Mouse (Mus musculus) adrenal gland, postnatal 25 days (tissue): Measurements from ENCODE around the gene Plpp3. TPM values are rescaled to one million over a fixed set of nuclear protein-coding genes. Genes with fewer than 3 reads are reported as not detected.

Experiments
- DNase-seq: peaks from one replicate; pipeline ENCODE4 v3.0.0; 2021; ENCODE audit warnings: mixed read lengths
- long read RNA-seq: library from polyadenylated mRNA; stranded (forward); transcript quantifications from one replicate; pipeline ENCODE4 v2.0.0, GENCODE M21; 2021
- total RNA-seq: library from RNA; stranded (reverse); gene quantifications from 2 replicates; pipeline ENCODE4 v1.2.3, GENCODE M21; 2021

Plpp3 gene
- 340 and 406 TPM in 2 replicates for total RNA-seq
- long read RNA-seq, transcript Plpp3-201 (6 exons, 3,159 nt), result major isoform, 140 of 179 reads
- long read RNA-seq, partial matches to known transcripts, result 8 of 179 reads
- long read RNA-seq, other reads (novel, unspliced or antisense), result 31 of 179 reads

GRCm38 (mm10) chr4:105157276-105158168, at the start of gene Plpp3:
Gene Plpp3, plus strand, starts transcription at chr4:105157347.
- DNase-seq, result peak; percentile 89

GRCm38 (mm10) chr4:105107943-105108640, 49.1 kb upstream of the Plpp3 start:
- no peak for DNase-seq

DNA sequence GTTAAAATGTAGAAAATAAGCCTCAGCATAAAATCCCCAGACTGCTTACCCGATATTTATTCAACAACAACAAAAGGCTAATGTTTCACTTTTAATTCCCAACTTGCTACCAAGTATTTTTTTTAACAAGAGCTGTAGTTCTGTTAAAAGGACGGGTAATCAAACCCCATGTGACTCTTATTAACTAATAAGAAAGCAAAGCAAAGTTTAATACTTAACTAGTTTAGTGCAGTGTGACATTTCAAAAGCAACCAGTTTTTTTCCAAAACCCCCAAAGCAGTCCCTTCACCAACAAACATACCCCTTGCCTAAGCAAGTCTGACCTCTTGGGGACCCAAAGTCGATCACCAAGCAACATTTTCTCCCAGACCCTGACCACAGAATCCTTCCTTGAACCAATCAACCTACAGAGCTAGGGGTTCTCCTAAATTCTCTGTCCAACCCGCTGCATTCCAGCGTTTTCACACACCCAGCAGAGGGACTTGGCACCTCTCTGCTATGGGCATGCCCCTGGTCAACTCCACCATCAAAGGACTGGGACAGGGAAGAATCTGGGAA, 48.4 kb upstream of the Plpp3 start:
- no peak for DNase-seq

- DNase-seq, result peak; percentile 84
Observed at GRCm38 (mm10) chr4:105109199-105109989, 47.8 kb upstream of the Plpp3 start, which contains the start of gene Prkaa2. Gene Prkaa2, minus strand, starts transcription at chr4:105109890.

- no peak for DNase-seq
Observed at GRCm38 (mm10) chr4:105109990-105110683, 47.0 kb upstream of the Plpp3 start.

DNA sequence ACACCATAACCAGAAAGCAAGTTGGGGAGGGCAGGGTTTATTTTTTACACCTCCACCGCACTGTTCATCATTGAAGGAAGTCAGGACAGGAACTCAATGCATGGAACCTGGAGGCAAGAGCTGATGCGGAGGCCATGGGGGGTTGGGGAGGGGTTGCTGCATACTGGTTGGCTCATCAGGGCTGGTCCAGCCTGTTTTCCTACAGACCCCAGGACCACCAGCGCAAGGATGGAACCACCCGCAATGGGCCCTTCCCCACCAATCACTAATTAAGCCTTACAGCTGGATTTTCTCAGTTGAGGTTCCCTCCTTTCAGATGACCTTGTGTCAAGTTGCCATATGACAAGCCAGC, 46.5 kb upstream of the Plpp3 start:
- DNase-seq, result no peak

- DNase-seq, result no peak
Observed at GRCm38 (mm10) chr4:105111770-105112169, 45.4 kb upstream of the Plpp3 start.

DNA sequence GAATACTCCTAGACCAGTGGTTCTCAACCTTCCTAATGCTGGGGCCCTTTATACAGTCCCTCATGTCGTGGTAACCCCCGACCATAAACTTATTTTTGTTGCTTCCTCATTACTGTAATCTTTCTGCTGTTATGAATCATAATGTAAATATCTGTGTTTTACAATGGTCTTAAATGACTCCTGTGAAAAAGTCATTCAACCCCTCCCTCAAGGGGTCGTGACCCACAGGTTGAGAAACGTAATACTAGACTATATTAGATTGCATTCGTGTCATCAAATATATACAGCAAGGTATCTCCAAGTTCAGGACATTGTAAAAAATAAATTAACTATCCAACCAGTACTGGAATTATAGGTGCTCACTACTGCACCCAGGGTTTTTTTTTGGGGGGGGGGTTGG, 44.1 kb upstream of the Plpp3 start:
- DNase-seq, result no peak

DNA sequence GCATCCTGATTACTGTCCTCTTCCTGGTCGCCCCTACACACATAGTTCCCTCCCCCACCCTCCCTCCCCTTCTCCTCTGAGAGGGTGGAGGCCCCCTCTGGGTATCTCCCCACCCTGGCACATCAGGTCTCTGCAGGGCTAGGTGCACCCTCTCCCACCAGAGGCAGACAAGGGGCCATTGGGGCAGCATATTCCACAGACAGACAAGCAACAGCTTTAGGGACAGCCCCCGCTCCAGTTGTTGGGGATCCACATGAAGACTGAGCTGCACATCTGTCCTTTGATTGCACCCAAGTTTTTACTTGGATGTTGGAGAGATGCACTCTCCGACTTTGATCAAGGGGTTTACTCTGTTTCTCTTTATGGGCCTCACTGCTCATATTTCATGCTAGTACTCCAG, 43.7 kb upstream of the Plpp3 start:
- no peak for DNase-seq

DNA sequence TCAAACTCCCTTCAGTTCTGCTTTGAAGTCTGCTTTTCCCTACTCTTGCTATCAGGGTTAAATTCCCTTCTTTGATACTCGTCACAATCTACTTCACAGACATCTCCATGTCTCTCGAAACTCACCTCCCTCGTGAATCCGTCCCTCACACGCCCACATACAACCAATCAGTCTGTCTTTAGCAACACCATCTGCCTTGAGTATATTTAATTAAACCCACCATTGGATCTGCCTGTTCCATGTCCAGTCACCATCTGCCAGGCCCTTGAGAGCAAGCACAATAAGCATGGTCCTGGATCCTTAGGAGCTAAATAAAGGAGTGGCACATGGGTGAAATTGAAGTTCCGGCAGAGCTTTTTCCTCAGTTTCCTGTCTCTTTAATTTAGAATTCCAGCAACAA, 36.1 kb upstream of the Plpp3 start:
- no peak for DNase-seq

DNA sequence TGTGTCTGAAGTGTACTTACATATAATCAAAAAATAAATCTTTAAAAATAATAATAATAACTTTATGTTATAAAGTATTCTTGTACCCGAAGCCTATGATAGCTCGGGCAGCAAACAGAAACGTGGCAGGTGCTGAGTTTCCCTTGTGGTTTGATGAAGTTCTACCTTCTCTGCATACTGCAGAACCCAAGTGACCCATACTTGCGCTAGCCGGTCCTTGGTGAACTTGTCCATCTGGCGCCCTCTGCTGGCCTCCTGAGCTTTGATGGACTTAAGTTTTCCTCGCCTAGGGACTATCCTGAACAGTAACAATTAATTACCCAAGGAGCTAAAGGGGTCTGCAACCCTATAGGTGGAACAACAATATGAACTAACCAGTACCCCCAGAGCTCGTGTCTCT, 34.7 kb upstream of the Plpp3 start:
- peak; percentile 78 for DNase-seq

DNA sequence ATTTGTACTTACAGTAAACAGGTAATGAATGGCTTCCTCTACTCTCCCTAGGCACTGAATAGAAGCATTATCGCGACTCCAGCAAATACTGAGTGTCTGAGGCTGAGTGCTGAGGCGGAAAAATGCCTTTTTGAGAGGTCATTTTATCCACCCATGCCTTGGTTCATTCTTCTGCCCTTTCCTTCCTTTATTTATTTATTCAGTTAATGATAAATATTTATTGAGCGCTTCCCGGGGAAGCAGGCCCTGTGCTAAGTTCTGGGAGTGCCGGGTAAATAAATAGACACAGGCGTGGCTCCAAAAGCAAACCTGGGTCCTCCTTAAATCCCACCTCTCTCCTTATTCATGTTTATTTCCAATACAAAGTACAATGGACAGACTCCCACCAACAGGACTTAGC, 27.9 kb upstream of the Plpp3 start:
- DNase-seq, result no peak

- DNase-seq, result no peak
Observed at GRCm38 (mm10) chr4:105131756-105132314, 25.3 kb upstream of the Plpp3 start.

GRCm38 (mm10) chr4:105133350-105134050, 23.6 kb upstream of the Plpp3 start:
- DNase-seq, result no peak

GRCm38 (mm10) chr4:105149492-105149891, 7.7 kb upstream of the Plpp3 start:
- DNase-seq, result no peak

DNA sequence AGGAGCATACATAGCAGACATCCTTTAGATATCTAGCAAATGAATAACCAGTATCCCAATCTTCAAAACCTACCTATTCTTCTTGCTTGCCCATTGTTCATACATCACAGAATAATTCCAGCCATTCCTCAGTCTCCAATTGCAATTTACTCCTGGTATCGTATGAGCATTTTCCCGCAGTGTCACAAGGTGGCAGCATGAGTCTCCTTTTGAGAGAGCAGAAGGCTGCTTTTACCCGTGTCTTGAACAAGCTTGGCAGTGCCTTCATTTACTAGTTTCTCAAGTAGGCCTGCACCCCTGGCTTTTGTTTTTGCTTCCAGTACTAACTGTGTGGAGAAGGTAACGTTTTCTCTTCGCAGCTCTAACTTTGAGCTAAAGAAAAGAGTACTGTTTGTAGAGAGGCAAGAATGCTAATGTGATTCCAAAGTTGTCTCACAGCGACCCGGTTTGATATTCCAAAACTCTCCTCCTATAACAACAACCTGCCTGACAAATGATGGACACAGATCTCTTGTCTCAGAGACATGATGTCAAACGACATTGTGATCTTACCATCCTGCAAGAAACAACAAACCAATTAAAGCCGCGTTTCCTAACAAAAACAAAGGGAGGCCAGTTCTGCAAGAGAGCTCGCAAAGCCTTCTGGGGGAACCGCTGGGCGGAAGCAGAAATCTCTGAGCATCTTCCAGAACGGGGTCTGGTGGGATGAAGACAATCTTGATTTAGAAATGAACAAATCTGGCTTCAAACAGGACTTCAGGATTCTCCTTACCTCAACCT, 5.0 kb upstream of the Plpp3 start:
- DNase-seq, result peak; percentile 65

- no peak for DNase-seq
Observed at GRCm38 (mm10) chr4:105153227-105153626, 3.9 kb upstream of the Plpp3 start.

- DNase-seq, result no peak
Observed at GRCm38 (mm10) chr4:105156281-105156680, 866 bp upstream of the Plpp3 start.

GRCm38 (mm10) chr4:105156955-105157275, 232 bp upstream of the Plpp3 start:
- no peak for DNase-seq

DNA sequence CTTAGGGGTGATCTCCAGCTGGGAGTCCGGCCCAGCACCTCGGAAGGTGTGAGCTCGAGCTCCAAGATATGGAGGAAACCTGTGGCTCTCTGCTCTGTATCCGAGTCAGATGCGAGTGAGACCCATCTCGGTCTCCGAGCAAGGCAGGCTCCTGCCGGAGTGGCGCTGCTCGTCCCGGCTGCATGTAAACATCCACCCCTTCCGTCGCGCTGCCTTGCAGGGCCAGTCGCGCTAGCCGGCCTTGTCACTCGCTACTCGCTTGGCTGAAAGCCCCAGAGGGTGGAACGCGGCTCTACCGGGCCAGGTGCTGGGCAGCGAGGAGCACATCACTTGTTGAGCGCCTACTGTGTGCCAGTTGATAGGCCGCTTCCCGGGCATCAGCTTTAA, 1.0 kb downstream of the Plpp3 start:
- DNase-seq, result peak; percentile 72
